Mouse (Mus musculus): Measurements from ENCODE around the gene Snx6.

GRCm38 (mm10) chr12:54838931-54839330, 43.4 kb upstream of the Snx6 start:
- TF ChIP-seq CTCF (IDR thresholded peaks at IDR 0.05; ENCODE audit: low read depth, low read length) (no peak), POLR2A (IDR thresholded peaks at IDR 0.05; ENCODE audit: extremely low read depth, insufficient read depth, low read length) (no peak)

Measured in liver, adult 2 months (tissue).